Mouse (Mus musculus) embryonic fibroblast, embryonic 13.5 days (primary cell): ENCODE results near the gene Plcl1.

Experiments used
- CTCF ChIP-seq: IDR thresholded peaks from 2 replicates; pipeline ENCODE4 v1.5.1; 2011; ENCODE audit warnings: mild to moderate bottlenecking, control low read depth, low read length, moderate library complexity, borderline replicate concordance; ENCODE audit not compliant: insufficient read depth
- POLR2A ChIP-seq: IDR thresholded peaks from 2 replicates; pipeline ENCODE4 v1.6.1; 2011; ENCODE audit warnings: low read depth, mild to moderate bottlenecking, control low read depth, low read length, moderate library complexity

GRCm38 (mm10) chr1:55632024-55632423, 226.3 kb downstream of the Plcl1 start:
- TF ChIP-seq CTCF (no peak), POLR2A (no peak)
